26 mouse cellular contexts compared by ENCODE assay signal in the genomic region with DNA sequence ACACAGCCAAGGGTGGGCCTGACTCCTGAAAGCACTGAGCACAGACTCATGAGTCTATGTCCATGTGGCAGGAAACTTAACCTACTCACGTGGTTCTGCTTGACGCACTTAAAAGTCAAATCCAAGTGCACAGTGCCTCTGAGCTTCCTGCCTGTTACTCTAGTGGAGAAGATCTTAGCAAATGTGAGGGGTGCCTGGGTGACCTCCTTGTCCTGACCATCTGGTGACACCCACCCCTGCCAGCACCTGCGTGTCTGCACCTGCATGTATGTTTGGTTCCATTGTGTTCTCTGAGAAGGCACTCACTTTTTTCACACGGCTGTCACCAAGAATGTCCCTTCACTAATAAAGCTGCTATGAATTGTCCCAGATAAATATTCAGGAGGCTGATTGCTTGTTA. TPM values are rescaled to one million over a fixed set of nuclear protein-coding genes. Genes with fewer than 3 reads are reported as not detected.
"Had no signal": no experiment of that assay in that cellular context is flagged by ENCODE, and none has a peak within 500 bp of the region (broad histone marks: within the 10 kb centered on the region; RNA-seq: fewer than 3 reads in every experiment).

No protein-coding gene starts in this region.

- ATAC-seq: liver, postnatal 0 days; lung, postnatal 0 days; midbrain, embryonic 13.5 days; midbrain, embryonic 16.5 days had no signal

- H3K27ac ChIP-seq: liver, embryonic 13.5 days; liver, embryonic 15.5 days; lung, embryonic 15.5 days; macrophage; midbrain, embryonic 13.5 days; neural tube, embryonic 13.5 days; neural tube, embryonic 15.5 days; stomach, embryonic 15.5 days; stomach, postnatal 0 days had no signal

- H3K4me3 ChIP-seq: liver, embryonic 13.5 days; liver, embryonic 15.5 days; lung, embryonic 15.5 days; megakaryocyte, embryonic 14.5 days; midbrain, embryonic 13.5 days; myocyte; neural tube, embryonic 13.5 days; neural tube, embryonic 15.5 days; stomach, embryonic 15.5 days had no signal

- H3K4me2 ChIP-seq: liver, embryonic 11.5 days; liver, embryonic 13.5 days; liver, embryonic 15.5 days; lung, embryonic 15.5 days; midbrain, embryonic 11.5 days; midbrain, embryonic 13.5 days; neural tube, embryonic 13.5 days; neural tube, embryonic 15.5 days; stomach, embryonic 15.5 days had no signal

- H3K27me3 ChIP-seq: liver, embryonic 13.5 days; liver, embryonic 15.5 days; lung, embryonic 15.5 days; midbrain, embryonic 13.5 days; neural tube, embryonic 13.5 days; neural tube, embryonic 15.5 days; stomach, embryonic 15.5 days had no signal

- H3K4me1 ChIP-seq: liver, embryonic 15.5 days; lung, embryonic 15.5 days; megakaryocyte, embryonic 14.5 days; midbrain, embryonic 13.5 days; neural tube, embryonic 15.5 days; stomach, embryonic 15.5 days had no signal

- H3K9ac ChIP-seq: liver, embryonic 13.5 days; liver, embryonic 15.5 days; liver, postnatal 0 days; lung, embryonic 15.5 days; midbrain, embryonic 13.5 days; neural tube, embryonic 13.5 days; neural tube, embryonic 15.5 days; stomach, embryonic 15.5 days had no signal

- H3K36me3 ChIP-seq: liver, embryonic 13.5 days; liver, embryonic 15.5 days; lung, embryonic 15.5 days; neural tube, embryonic 15.5 days; stomach, embryonic 15.5 days had no signal

- DNase-seq: liver, embryonic 13.5 days; liver, postnatal 0 days; lung, adult 2 months; lung, postnatal 14 days; lung, postnatal 36 days; retina, postnatal 1 day; right cerebral cortex, adult 18-20 months; right cerebral cortex, postnatal 25 days; right cerebral cortex, postnatal 4 days; spleen, adult 18-20 months had no signal

- H3K9me3 ChIP-seq: liver, embryonic 13.5 days; liver, embryonic 15.5 days; lung, embryonic 15.5 days; megakaryocyte, embryonic 14.5 days; midbrain, embryonic 13.5 days; neural tube, embryonic 13.5 days; neural tube, embryonic 15.5 days; stomach, embryonic 15.5 days had no signal

RNA-seq across cellular contexts. Expression of a gene that starts 14.6 kb away (rescaled TPM):
- polyA plus RNA-seq: macrophage had no signal

RNA-seq across cellular contexts. Expression of a gene that starts 36.5 kb away (rescaled TPM):
- total RNA-seq: megakaryocyte progenitor cell, adult 5-6 weeks had no signal
- polyA plus RNA-seq: liver, embryonic 11.5 days; liver, embryonic 13.5 days; liver, embryonic 15.5 days; liver, postnatal 0 days; lung, adult 2 months; lung, embryonic 15.5 days; lung, postnatal 0 days; macrophage; midbrain, embryonic 11.5 days; midbrain, embryonic 13.5 days; midbrain, embryonic 16.5 days; myocyte; neural tube, embryonic 11.5 days; neural tube, embryonic 13.5 days; neural tube, embryonic 15.5 days; stomach, embryonic 15.5 days; stomach, postnatal 0 days had no signal
